Mouse (Mus musculus): ENCODE data around the gene Gm20517. TPM values are rescaled to one million over a fixed set of nuclear protein-coding genes. Genes with fewer than 3 reads are reported as not detected.

The Gm20517 gene
- total RNA-seq, 1 experiment, result 5.4 TPM

DNA sequence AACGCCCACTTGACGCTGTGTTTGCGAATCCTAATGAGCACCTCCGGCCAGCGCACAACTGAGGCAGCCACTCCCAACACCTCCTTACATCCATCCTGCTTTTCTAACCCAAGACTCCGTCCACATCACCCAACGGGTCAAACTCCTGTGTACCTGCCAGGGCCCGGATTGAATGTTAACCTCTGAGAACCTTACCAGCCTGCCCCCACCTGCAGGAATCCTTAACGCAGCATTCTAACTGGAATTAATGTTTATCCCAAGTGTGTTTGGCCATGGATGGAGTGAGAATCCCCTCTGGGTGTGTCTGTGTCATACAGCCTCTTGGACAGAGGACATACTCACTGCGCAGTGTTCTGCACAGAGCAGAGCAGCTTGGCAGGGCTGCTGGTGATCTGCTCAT lies 86.8 kb downstream of the Gm20517 start:
- DNase-seq (ENCODE audit: low read depth, low spot score), result no peak
- Histone ChIP-seq H3K9ac (ENCODE audit: insufficient read depth, low read depth, low read length, poor library complexity, severe bottlenecking) (no peak overlapping the region; the same call in 1 of the 2 replicates), H3K27ac (ENCODE audit: insufficient read depth, low read depth, low read length, poor library complexity, severe bottlenecking) (no peak overlapping the region), H3K4me3 (ENCODE audit: insufficient read depth in 1 of 2, low read depth in 1 of 2, low read length in 2 of 2, poor library complexity in 1 of 2, severe bottlenecking in 1 of 2) (no peak overlapping the region), H3K36me3 (ENCODE audit: control insufficient read depth, insufficient read depth, low read length, poor library complexity, severe bottlenecking) (peaks cover 14% of the 10 kb centered on the region; the same call in 1 of the 2 replicates), H3K4me1 (ENCODE audit: control insufficient read depth in 2 of 2, insufficient read depth in 2 of 2, low read length in 2 of 2, poor library complexity in 1 of 2) (peaks cover 0 to 20% of the 10 kb centered on the region in 2 experiments; a peak in 2 of 4 replicates), H3K9me3 (ENCODE audit: control insufficient read depth, insufficient read depth, low read depth, low read length) (no peaks in the 10 kb centered on the region)
- in situ Hi-C loops (cut with MboI; ENCODE audit: low sequenced_read_pairs in 2 of 2, unreplicated experiment in 2 of 2), result no loop called here
- no peak for TF ChIP-seq MAFK (IDR thresholded peaks at IDR 0.05; ENCODE audit: insufficient read depth, low read depth, low read length)
- no peak for TF ChIP-seq CHD2 (IDR thresholded peaks at IDR 0.05; ENCODE audit: low read depth, low read length)
- TF ChIP-seq HCFC1 (IDR thresholded peaks at IDR 0.05; ENCODE audit: borderline replicate concordance, insufficient read depth, low read length), result no peak
- TF ChIP-seq ZC3H11A (IDR thresholded peaks at IDR 0.05; ENCODE audit: borderline replicate concordance, low read depth, low read length), result no peak
- no peak for TF ChIP-seq ZNF384 (IDR thresholded peaks at IDR 0.05; ENCODE audit: low read depth, low read length)

GRCm38 (mm10) chr17:47699055-47699454 lies 87.7 kb downstream of the Gm20517 start:
- in situ Hi-C loops (cut with MboI; ENCODE audit: low sequenced_read_pairs in 2 of 2, unreplicated experiment in 2 of 2), result no loop called here
- TF ChIP-seq ZC3H11A (IDR thresholded peaks at IDR 0.05; ENCODE audit: borderline replicate concordance, low read depth, low read length) (no peak), CHD2 (IDR thresholded peaks at IDR 0.05; ENCODE audit: low read depth, low read length) (no peak), HCFC1 (IDR thresholded peaks at IDR 0.05; ENCODE audit: borderline replicate concordance, insufficient read depth, low read length) (no peak), ZNF384 (IDR thresholded peaks at IDR 0.05; ENCODE audit: low read depth, low read length) (no peak), MAFK (IDR thresholded peaks at IDR 0.05; ENCODE audit: insufficient read depth, low read depth, low read length) (no peak)
- no peak for DNase-seq (ENCODE audit: low read depth, low spot score)

GRCm38 (mm10) chr17:47701793-47702192 lies 90.4 kb downstream of the Gm20517 start:
- DNase-seq (ENCODE audit: low read depth, low spot score), result no peak
- no peak for TF ChIP-seq CHD2 (IDR thresholded peaks at IDR 0.05; ENCODE audit: low read depth, low read length)
- TF ChIP-seq ZNF384 (IDR thresholded peaks at IDR 0.05; ENCODE audit: low read depth, low read length), result no peak
- TF ChIP-seq HCFC1 (IDR thresholded peaks at IDR 0.05; ENCODE audit: borderline replicate concordance, insufficient read depth, low read length), result no peak
- no peak for TF ChIP-seq MAFK (IDR thresholded peaks at IDR 0.05; ENCODE audit: insufficient read depth, low read depth, low read length)
- no peak for TF ChIP-seq ZC3H11A (IDR thresholded peaks at IDR 0.05; ENCODE audit: borderline replicate concordance, low read depth, low read length)
- no peak overlapping the region for H3K27ac ChIP-seq (ENCODE audit: insufficient read depth, low read depth, low read length, poor library complexity, severe bottlenecking)
- H3K36me3 ChIP-seq (ENCODE audit: control insufficient read depth, insufficient read depth, low read length, poor library complexity, severe bottlenecking), result peaks cover 14% of the 10 kb centered on the region; the same call in 1 of the 2 replicates
- H3K9me3 ChIP-seq (ENCODE audit: control insufficient read depth, insufficient read depth, low read depth, low read length), result no peaks in the 10 kb centered on the region
- no peak overlapping the region for H3K4me3 ChIP-seq (ENCODE audit: insufficient read depth in 1 of 2, low read depth in 1 of 2, low read length in 2 of 2, poor library complexity in 1 of 2, severe bottlenecking in 1 of 2)
- in situ Hi-C loops (cut with MboI; ENCODE audit: low sequenced_read_pairs in 2 of 2, unreplicated experiment in 2 of 2), result no loop called here
- H3K4me1 ChIP-seq (ENCODE audit: control insufficient read depth in 2 of 2, insufficient read depth in 2 of 2, low read length in 2 of 2, poor library complexity in 1 of 2), result peaks cover 0 to 27% of the 10 kb centered on the region in 2 experiments; a peak in 3 of 4 replicates
- no peak overlapping the region for H3K9ac ChIP-seq (ENCODE audit: insufficient read depth, low read depth, low read length, poor library complexity, severe bottlenecking)

More at GRCm38 (mm10) chr17:47699055-47699454, 87.7 kb downstream of the Gm20517 start:
- H3K9me3 ChIP-seq (ENCODE audit: control insufficient read depth, insufficient read depth, low read depth, low read length), result no peaks in the 10 kb centered on the region
- H3K4me1 ChIP-seq (ENCODE audit: control insufficient read depth in 2 of 2, insufficient read depth in 2 of 2, low read length in 2 of 2, poor library complexity in 1 of 2), result peaks cover 0 to 17% of the 10 kb centered on the region in 2 experiments; a peak in 2 of 4 replicates
- H3K27ac ChIP-seq (ENCODE audit: insufficient read depth, low read depth, low read length, poor library complexity, severe bottlenecking), result no peak overlapping the region
- peaks cover 14% of the 10 kb centered on the region; the same call in 1 of the 2 replicates for H3K36me3 ChIP-seq (ENCODE audit: control insufficient read depth, insufficient read depth, low read length, poor library complexity, severe bottlenecking)
- no peak overlapping the region for H3K4me3 ChIP-seq (ENCODE audit: insufficient read depth in 1 of 2, low read depth in 1 of 2, low read length in 2 of 2, poor library complexity in 1 of 2, severe bottlenecking in 1 of 2)
- no peak overlapping the region for H3K9ac ChIP-seq (ENCODE audit: insufficient read depth, low read depth, low read length, poor library complexity, severe bottlenecking)

- no peaks in the 10 kb centered on the region for H3K9me3 ChIP-seq (ENCODE audit: control insufficient read depth, insufficient read depth, low read depth, low read length)
- in situ Hi-C loops (cut with MboI; ENCODE audit: low sequenced_read_pairs in 2 of 2, unreplicated experiment in 2 of 2), result no loop called here
- peak overlapping the region; percentile 80 for H3K9ac ChIP-seq (ENCODE audit: insufficient read depth, low read depth, low read length, poor library complexity, severe bottlenecking)
- H3K4me1 ChIP-seq (ENCODE audit: control insufficient read depth in 2 of 2, insufficient read depth in 2 of 2, low read length in 2 of 2, poor library complexity in 1 of 2), result peaks cover 0 to 36% of the 10 kb centered on the region in 2 experiments; a peak in 3 of 4 replicates
- H3K27ac ChIP-seq (ENCODE audit: insufficient read depth, low read depth, low read length, poor library complexity, severe bottlenecking), result peak overlapping the region; percentile 84
- no peak for DNase-seq (ENCODE audit: low read depth, low spot score)
- peaks cover 14% of the 10 kb centered on the region; the same call in 1 of the 2 replicates for H3K36me3 ChIP-seq (ENCODE audit: control insufficient read depth, insufficient read depth, low read length, poor library complexity, severe bottlenecking)
- no peak for TF ChIP-seq MAFK (IDR thresholded peaks at IDR 0.05; ENCODE audit: insufficient read depth, low read depth, low read length)
- TF ChIP-seq CHD2 (IDR thresholded peaks at IDR 0.05; ENCODE audit: low read depth, low read length), result no peak
- TF ChIP-seq ZNF384 (IDR thresholded peaks at IDR 0.05; ENCODE audit: low read depth, low read length), result no peak
- no peak for TF ChIP-seq HCFC1 (IDR thresholded peaks at IDR 0.05; ENCODE audit: borderline replicate concordance, insufficient read depth, low read length)
- H3K4me3 ChIP-seq (ENCODE audit: insufficient read depth in 1 of 2, low read depth in 1 of 2, low read length in 2 of 2, poor library complexity in 1 of 2, severe bottlenecking in 1 of 2), result peak overlapping the region; percentile 48 to 57
Measured at GRCm38 (mm10) chr17:47702548-47703345, 91.4 kb downstream of the Gm20517 start.
